Mouse (Mus musculus): ENCODE measurements around the gene H2al1b. TPM values are rescaled to one million over a fixed set of nuclear protein-coding genes. Genes with fewer than 3 reads are reported as not detected.
"Not testable (repeated sequence)": the region's sequence is repeated elsewhere in the genome, so short reads cannot be mapped to it uniquely, and the experiment has no call there.

H2al1b gene
- polyA plus RNA-seq, 1 experiment = not detected

DNA sequence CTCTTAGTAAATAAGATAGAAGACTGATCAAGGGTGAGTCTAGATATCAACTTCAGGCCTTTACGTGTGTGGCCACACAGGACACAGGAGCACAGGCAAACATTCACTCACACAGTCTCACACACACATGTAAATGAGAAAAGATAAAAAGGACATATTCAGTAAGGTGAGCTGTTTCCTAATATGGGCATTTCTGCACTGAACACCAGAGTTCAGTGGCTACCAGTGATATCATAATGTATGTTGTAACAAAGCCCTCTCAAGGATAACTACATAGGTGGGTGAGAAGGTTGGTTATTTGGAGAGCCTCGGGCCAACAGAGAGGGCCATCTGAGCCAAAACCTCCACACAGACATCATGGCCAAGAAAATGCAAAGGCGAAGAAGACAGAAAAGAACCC lies 9.4 kb downstream of the H2al1b start, which contains the start of gene H2al1e:
TSS of gene H2al1e (plus strand) at position 301 of the 400 bp plus-strand sequence.
- H3K79me2 ChIP-seq (ENCODE audit: control insufficient read depth, insufficient read depth); H3K79me3 ChIP-seq (ENCODE audit: low read depth); H3K27me3 ChIP-seq (ENCODE audit: control insufficient read depth, insufficient read depth, insufficient read length); H3K4me3 ChIP-seq (ENCODE audit: insufficient read depth, poor library complexity, severe bottlenecking); H3K36me3 ChIP-seq (ENCODE audit: control insufficient read depth, insufficient read depth); H3ac ChIP-seq (ENCODE audit: control insufficient read depth, insufficient read length, low read depth): not testable (repeated sequence)

DNA sequence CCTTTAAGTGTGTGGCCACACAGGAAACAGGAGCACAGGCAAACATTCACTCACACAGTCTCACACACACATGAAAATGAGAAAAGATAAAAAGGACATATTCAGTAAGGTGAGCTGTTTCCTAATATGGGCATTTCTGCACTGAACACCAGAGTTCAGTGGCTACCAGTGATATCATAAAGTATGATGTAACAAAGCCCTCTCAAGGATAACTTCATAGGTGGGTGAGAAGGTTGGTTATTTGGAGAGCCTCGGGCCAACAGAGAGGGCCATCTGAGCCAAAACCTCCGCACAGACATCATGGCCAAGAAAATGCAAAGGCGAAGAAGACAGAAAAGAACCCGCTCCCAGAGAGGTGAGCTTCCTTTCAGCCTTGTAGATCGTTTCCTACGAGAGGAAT lies 12.6 kb downstream of the H2al1b start, which contains the start of gene H2al1f:
TSS of gene H2al1f (plus strand) at position 301 of the 400 bp plus-strand sequence.
- H3K79me2 ChIP-seq (ENCODE audit: control insufficient read depth, insufficient read depth); H3ac ChIP-seq (ENCODE audit: control insufficient read depth, insufficient read length, low read depth): not testable (repeated sequence)

DNA sequence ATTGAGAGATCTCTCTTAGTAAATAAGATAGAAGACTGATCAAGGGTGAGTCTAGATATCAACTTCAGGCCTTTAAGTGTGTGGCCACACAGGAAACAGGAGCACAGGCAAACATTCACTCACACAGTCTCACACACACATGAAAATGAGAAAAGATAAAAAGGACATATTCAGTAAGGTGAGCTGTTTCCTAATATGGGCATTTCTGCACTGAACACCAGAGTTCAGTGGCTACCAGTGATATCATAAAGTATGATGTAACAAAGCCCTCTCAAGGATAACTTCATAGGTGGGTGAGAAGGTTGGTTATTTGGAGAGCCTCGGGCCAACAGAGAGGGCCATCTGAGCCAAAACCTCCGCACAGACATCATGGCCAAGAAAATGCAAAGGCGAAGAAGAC lies 15.7 kb downstream of the H2al1b start, which contains the start of gene H2al1g:
TSS of gene H2al1g (plus strand) at position 301 of the 400 bp plus-strand sequence.
- not testable (repeated sequence) for H3ac ChIP-seq (ENCODE audit: control insufficient read depth, insufficient read length, low read depth); H3K4me3 ChIP-seq (ENCODE audit: insufficient read depth, poor library complexity, severe bottlenecking); H3K36me3 ChIP-seq (ENCODE audit: control insufficient read depth, insufficient read depth); H3K27me3 ChIP-seq (ENCODE audit: control insufficient read depth, insufficient read depth, insufficient read length); H3K79me3 ChIP-seq (ENCODE audit: low read depth); H3K79me2 ChIP-seq (ENCODE audit: control insufficient read depth, insufficient read depth)

More for the DNA sequence above, 12.6 kb downstream of the H2al1b start, which contains the start of gene H2al1f:
- H3K36me3 ChIP-seq (ENCODE audit: control insufficient read depth, insufficient read depth); H3K4me3 ChIP-seq (ENCODE audit: insufficient read depth, poor library complexity, severe bottlenecking); H3K79me3 ChIP-seq (ENCODE audit: low read depth); H3K27me3 ChIP-seq (ENCODE audit: control insufficient read depth, insufficient read depth, insufficient read length): not testable (repeated sequence)

DNA sequence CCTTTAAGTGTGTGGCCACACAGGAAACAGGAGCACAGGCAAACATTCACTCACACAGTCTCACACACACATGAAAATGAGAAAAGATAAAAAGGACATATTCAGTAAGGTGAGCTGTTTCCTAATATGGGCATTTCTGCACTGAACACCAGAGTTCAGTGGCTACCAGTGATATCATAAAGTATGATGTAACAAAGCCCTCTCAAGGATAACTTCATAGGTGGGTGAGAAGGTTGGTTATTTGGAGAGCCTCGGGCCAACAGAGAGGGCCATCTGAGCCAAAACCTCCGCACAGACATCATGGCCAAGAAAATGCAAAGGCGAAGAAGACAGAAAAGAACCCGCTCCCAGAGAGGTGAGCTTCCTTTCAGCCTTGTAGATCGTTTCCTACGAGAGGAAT lies 19.0 kb downstream of the H2al1b start, which contains the start of gene H2al1h:
TSS of gene H2al1h (plus strand) at position 301 of the 400 bp plus-strand sequence.
- H3K79me2 ChIP-seq (ENCODE audit: control insufficient read depth, insufficient read depth); H3K4me3 ChIP-seq (ENCODE audit: insufficient read depth, poor library complexity, severe bottlenecking); H3K36me3 ChIP-seq (ENCODE audit: control insufficient read depth, insufficient read depth); H3K79me3 ChIP-seq (ENCODE audit: low read depth); H3ac ChIP-seq (ENCODE audit: control insufficient read depth, insufficient read length, low read depth); H3K27me3 ChIP-seq (ENCODE audit: control insufficient read depth, insufficient read depth, insufficient read length): not testable (repeated sequence)

DNA sequence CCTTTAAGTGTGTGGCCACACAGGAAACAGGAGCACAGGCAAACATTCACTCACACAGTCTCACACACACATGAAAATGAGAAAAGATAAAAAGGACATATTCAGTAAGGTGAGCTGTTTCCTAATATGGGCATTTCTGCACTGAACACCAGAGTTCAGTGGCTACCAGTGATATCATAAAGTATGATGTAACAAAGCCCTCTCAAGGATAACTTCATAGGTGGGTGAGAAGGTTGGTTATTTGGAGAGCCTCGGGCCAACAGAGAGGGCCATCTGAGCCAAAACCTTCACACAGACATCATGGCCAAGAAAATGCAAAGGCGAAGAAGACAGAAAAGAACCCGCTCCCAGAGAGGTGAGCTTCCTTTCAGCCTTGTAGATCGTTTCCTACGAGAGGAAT lies 22.1 kb downstream of the H2al1b start, which contains the start of gene H2al1i:
TSS of gene H2al1i (plus strand) at position 301 of the 400 bp plus-strand sequence.
- H3ac ChIP-seq (ENCODE audit: control insufficient read depth, insufficient read length, low read depth); H3K79me2 ChIP-seq (ENCODE audit: control insufficient read depth, insufficient read depth); H3K4me3 ChIP-seq (ENCODE audit: insufficient read depth, poor library complexity, severe bottlenecking); H3K27me3 ChIP-seq (ENCODE audit: control insufficient read depth, insufficient read depth, insufficient read length); H3K36me3 ChIP-seq (ENCODE audit: control insufficient read depth, insufficient read depth); H3K79me3 ChIP-seq (ENCODE audit: low read depth): not testable (repeated sequence)

DNA sequence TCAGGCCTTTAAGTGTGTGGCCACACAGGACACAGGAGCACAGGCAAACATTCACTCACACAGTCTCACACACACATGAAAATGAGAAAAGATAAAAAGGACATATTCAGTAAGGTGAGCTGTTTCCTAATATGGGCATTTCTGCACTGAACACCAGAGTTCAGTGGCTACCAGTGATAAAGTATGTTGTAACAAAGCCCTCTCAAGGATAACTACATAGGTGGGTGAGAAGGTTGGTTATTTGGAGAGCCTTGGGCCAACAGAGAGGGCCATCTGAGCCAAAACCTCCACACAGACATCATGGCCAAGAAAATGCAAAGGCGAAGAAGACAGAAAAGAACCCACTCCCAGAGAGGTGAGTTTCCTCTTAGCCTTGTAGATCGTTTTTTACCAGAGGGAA lies 25.3 kb downstream of the H2al1b start, which contains the start of gene H2al1j:
TSS of gene H2al1j (plus strand) at position 301 of the 400 bp plus-strand sequence.
- H3K36me3 ChIP-seq (ENCODE audit: control insufficient read depth, insufficient read depth); H3K4me3 ChIP-seq (ENCODE audit: insufficient read depth, poor library complexity, severe bottlenecking); H3K79me3 ChIP-seq (ENCODE audit: low read depth): not testable (repeated sequence)

DNA sequence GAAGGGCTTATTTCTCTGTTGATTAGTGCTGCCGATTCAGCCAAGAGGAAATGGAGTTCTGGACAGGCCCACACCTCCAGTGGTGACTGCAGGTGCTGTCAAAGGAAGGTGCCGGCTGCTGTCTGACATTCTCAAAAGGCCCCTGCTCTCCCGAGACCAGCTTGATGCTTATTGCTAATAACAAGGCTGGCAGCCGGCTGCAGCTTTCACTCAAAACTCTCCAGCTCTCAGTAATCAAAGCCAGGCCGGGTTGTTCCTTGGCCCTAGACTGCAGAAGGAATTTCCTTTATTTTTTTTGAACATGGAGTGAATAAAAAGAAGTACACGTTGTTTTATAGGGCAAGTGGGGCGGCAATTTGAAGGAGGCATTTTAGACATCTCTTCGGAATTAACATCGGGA lies 43.5 kb downstream of the H2al1b start:
- Histone ChIP-seq H3K27me3 (ENCODE audit: control insufficient read depth, insufficient read depth, insufficient read length) (no peaks in the 10 kb centered on the region), H3K79me2 (ENCODE audit: control insufficient read depth, insufficient read depth) (no peaks in the 10 kb centered on the region), H3K36me3 (ENCODE audit: control insufficient read depth, insufficient read depth) (no peaks in the 10 kb centered on the region), H3K79me3 (ENCODE audit: low read depth) (no peaks in the 10 kb centered on the region), H3K4me3 (ENCODE audit: insufficient read depth, poor library complexity, severe bottlenecking) (no peak overlapping the region), H3ac (ENCODE audit: control insufficient read depth, insufficient read length, low read depth) (no peak overlapping the region)
- TF ChIP-seq MYOG (IDR thresholded peaks at IDR 0.05; ENCODE audit: control insufficient read depth, extremely low read depth, insufficient read length) (no peak), FOSL1 (IDR thresholded peaks at IDR 0.05; ENCODE audit: insufficient read depth, low read length, poor library complexity, severe bottlenecking) (no peak), USF1 (IDR thresholded peaks at IDR 0.05; ENCODE audit: low read depth) (no peak), MAX (IDR thresholded peaks at IDR 0.05) (no peak), MYOD1 (IDR thresholded peaks at IDR 0.05; ENCODE audit: control insufficient read depth, insufficient read length, low read depth) (no peak), CTCF (IDR thresholded peaks at IDR 0.05; ENCODE audit: control insufficient read depth, insufficient read depth, insufficient read length) (no peak), CEBPB (IDR thresholded peaks at IDR 0.05; ENCODE audit: low read depth) (no peak)

More for the DNA sequence above, 25.3 kb downstream of the H2al1b start, which contains the start of gene H2al1j:
- H3ac ChIP-seq (ENCODE audit: control insufficient read depth, insufficient read length, low read depth); H3K79me2 ChIP-seq (ENCODE audit: control insufficient read depth, insufficient read depth); H3K27me3 ChIP-seq (ENCODE audit: control insufficient read depth, insufficient read depth, insufficient read length): not testable (repeated sequence)

All from C2C12 (cell line).